Comparison of ENCODE assay signal across 7 mouse cellular contexts in genomic region chr13:104110526-104110925, GRCm38 (mm10). TPM values are rescaled to one million over a fixed set of nuclear protein-coding genes. Genes with fewer than 3 reads are reported as not detected.
DNase-seq lines count a peak whose midpoint lies in the region; ATAC-seq and TF ChIP-seq lines count a peak whose summit lies in the region.

No protein-coding gene starts in this region.

- H3K4me2 ChIP-seq in lung, embryonic 16.5 days (ENCODE audit: low read depth, low read length), result peak overlapping the region; percentile 97
- H3K4me2 ChIP-seq in forebrain, embryonic 13.5 days, result peak overlapping the region; percentile 93
- H3K4me2 ChIP-seq in liver, embryonic 12.5 days, result peak overlapping the region; percentile 99
- H3K4me2 ChIP-seq in stomach, postnatal 0 days (replicated peaks; ENCODE audit: low read depth), result peak overlapping the region; percentile 98

- 38% methylated on average over 7 of the region's 7 CpGs for WGBS in lung, embryonic 16.5 days
- WGBS in forebrain, embryonic 13.5 days, result 39% methylated on average over 7 of the region's 7 CpGs
- WGBS in liver, embryonic 12.5 days (ENCODE audit: insufficient replicate concordance), result 59% methylated on average over 7 of the region's 7 CpGs
- 32% methylated on average over 7 of the region's 7 CpGs for WGBS in stomach, postnatal 0 days

- no peaks in the 10 kb centered on the region for H3K27me3 ChIP-seq in lung, embryonic 16.5 days (ENCODE audit: control insufficient read depth, insufficient read depth, low read depth, low read length)
- H3K27me3 ChIP-seq in forebrain, embryonic 13.5 days, result no peaks in the 10 kb centered on the region
- peaks cover 26% of the 10 kb centered on the region for H3K27me3 ChIP-seq in liver, embryonic 12.5 days (replicated peaks)
- no peaks in the 10 kb centered on the region for H3K27me3 ChIP-seq in stomach, postnatal 0 days (ENCODE audit: control insufficient read depth, insufficient read depth, low read length)

- DNase-seq in lung, adult 18-20 months, result no peak
- no peak for DNase-seq in stomach, postnatal 0 days (ENCODE audit: low spot score)
- no peak for DNase-seq in adrenal gland, postnatal 4 days (ENCODE audit: low spot score in 2 of 2)
- DNase-seq in layer of hippocampus, adult 9-11 months, result no peak

- 0 out of 2 replicates have a peak, but pooled peaks cover 12% of the 10 kb centered on the region for H3K4me1 ChIP-seq in lung, embryonic 16.5 days (replicated peaks; ENCODE audit: control insufficient read depth, insufficient read depth, low read length)
- H3K4me1 ChIP-seq in forebrain, embryonic 13.5 days, result peaks cover 29% of the 10 kb centered on the region
- peaks cover 18% of the 10 kb centered on the region for H3K4me1 ChIP-seq in liver, embryonic 12.5 days
- H3K4me1 ChIP-seq in stomach, postnatal 0 days (replicated peaks; ENCODE audit: control insufficient read depth, insufficient read depth), result no peaks in the 10 kb centered on the region

- H3K27ac ChIP-seq in lung, embryonic 16.5 days (ENCODE audit: low read length), result no peak overlapping the region
- H3K27ac ChIP-seq in forebrain, embryonic 13.5 days, result peak overlapping the region; percentile 71; the same call in 1 of the 2 replicates
- H3K27ac ChIP-seq in liver, embryonic 12.5 days, result no peak overlapping the region
- H3K27ac ChIP-seq in stomach, postnatal 0 days (replicated peaks), result peak overlapping the region; percentile 71; the same call in 1 of the 2 replicates

- no peaks in the 10 kb centered on the region for H3K9me3 ChIP-seq in lung, embryonic 16.5 days (ENCODE audit: control insufficient read depth, low read length)
- H3K9me3 ChIP-seq in forebrain, embryonic 13.5 days (replicated peaks), result no peaks in the 10 kb centered on the region
- H3K9me3 ChIP-seq in liver, embryonic 12.5 days (replicated peaks), result no peaks in the 10 kb centered on the region
- H3K9me3 ChIP-seq in stomach, postnatal 0 days (ENCODE audit: control insufficient read depth, low read length), result no peaks in the 10 kb centered on the region

- no peak overlapping the region for H3K9ac ChIP-seq in lung, embryonic 16.5 days (ENCODE audit: low read length)
- H3K9ac ChIP-seq in forebrain, embryonic 13.5 days, result peak overlapping the region; percentile 77
- no peak overlapping the region for H3K9ac ChIP-seq in liver, embryonic 12.5 days
- H3K9ac ChIP-seq in stomach, postnatal 0 days (ENCODE audit: low read length), result peak overlapping the region; percentile 76

- no peak for TF ChIP-seq EP300 in stomach, postnatal 0 days (optimal IDR thresholded peaks at IDR 0.05)

- peak overlapping the region; percentile 93 for H3K4me3 ChIP-seq in lung, embryonic 16.5 days (ENCODE audit: low read length)
- peak overlapping the region; percentile 73 for H3K4me3 ChIP-seq in forebrain, embryonic 13.5 days
- peak overlapping the region; percentile 73 for H3K4me3 ChIP-seq in liver, embryonic 12.5 days
- peak overlapping the region; percentile 94 for H3K4me3 ChIP-seq in stomach, postnatal 0 days (ENCODE audit: low read depth, low read length)

- no peak for ATAC-seq in lung, embryonic 16.5 days (ENCODE audit: low read depth)
- ATAC-seq in forebrain, embryonic 13.5 days, result no peak
- ATAC-seq in liver, embryonic 12.5 days, result no peak
- ATAC-seq in stomach, postnatal 0 days (ENCODE audit: low FRiP score, low TSS enrichment), result no peak

- no peak for TF ChIP-seq CTCF in stomach, postnatal 0 days (IDR thresholded peaks at IDR 0.05; ENCODE audit: low read depth)

- no peaks in the 10 kb centered on the region for H3K36me3 ChIP-seq in lung, embryonic 16.5 days (ENCODE audit: control insufficient read depth, insufficient read depth, low read length)
- peaks cover 21% of the 10 kb centered on the region for H3K36me3 ChIP-seq in forebrain, embryonic 13.5 days (ENCODE audit: poor library complexity, severe bottlenecking)
- H3K36me3 ChIP-seq in liver, embryonic 12.5 days, result no peaks in the 10 kb centered on the region
- H3K36me3 ChIP-seq in stomach, postnatal 0 days (ENCODE audit: control insufficient read depth, insufficient read depth, low read length), result no peaks in the 10 kb centered on the region

RNA-seq across cellular contexts. Expression of gene Sgtb, which starts 1.0 kb away (rescaled TPM):
- polyA plus RNA-seq in lung, embryonic 16.5 days (2015; fragmentation: Nextera tagmentation; extraction: Ambion mirVana), result 5.7 and 6.3 TPM in 2 replicates
- 24.6 and 27.8 TPM in 2 replicates for polyA plus RNA-seq in forebrain, embryonic 13.5 days (2015; fragmentation: Nextera tagmentation; extraction: Ambion mirVana)
- 1.1 TPM in 2 replicates for polyA plus RNA-seq in liver, embryonic 12.5 days (2016; fragmentation: Nextera tagmentation; extraction: Ambion mirVana)
- 3.3 TPM in 2 replicates for polyA plus RNA-seq in stomach, postnatal 0 days (2015; fragmentation: Nextera tagmentation; extraction: Ambion mirVana)
- 1 to 10 TPM; 5.7 to 6.4 TPM for total RNA-seq in adrenal gland, postnatal 4 days (2021)

RNA-seq across cellular contexts. Expression of gene Nln, which starts 1.1 kb away (rescaled TPM):
- 18.1 and 22.1 TPM in 2 replicates for polyA plus RNA-seq in lung, embryonic 16.5 days (2015; fragmentation: Nextera tagmentation; extraction: Ambion mirVana)
- 22.3 and 25.7 TPM in 2 replicates for polyA plus RNA-seq in forebrain, embryonic 13.5 days (2015; fragmentation: Nextera tagmentation; extraction: Ambion mirVana)
- polyA plus RNA-seq in liver, embryonic 12.5 days (2016; fragmentation: Nextera tagmentation; extraction: Ambion mirVana), result 13.1 and 14.6 TPM in 2 replicates
- 22.3 and 22.5 TPM in 2 replicates for polyA plus RNA-seq in stomach, postnatal 0 days (2015; fragmentation: Nextera tagmentation; extraction: Ambion mirVana)
- 10 to 100 TPM; 25.2 to 27.5 TPM for total RNA-seq in adrenal gland, postnatal 4 days (2021)

Comparison
In these comparisons a context has a peak if more than half of its experiments do, and no peak if none do; other contexts are left out.
1. H3K27ac ChIP-seq: peak in forebrain, embryonic 13.5 days (single experiment) and stomach, postnatal 0 days (single experiment); none in lung, embryonic 16.5 days (single experiment) and liver, embryonic 12.5 days (single experiment).
2. H3K9ac ChIP-seq: peak in forebrain, embryonic 13.5 days (single experiment) and stomach, postnatal 0 days (single experiment); none in lung, embryonic 16.5 days (single experiment) and liver, embryonic 12.5 days (single experiment).
3. Peak in every context shown above with its lines, with median percentiles within 50 percentile points of each other: H3K4me2 ChIP-seq and H3K4me3 ChIP-seq.